Mouse (Mus musculus) liver, embryonic 15.5 days (tissue): Measurements from ENCODE around the gene Sgca. TPM values are rescaled to one million over a fixed set of nuclear protein-coding genes. Genes with fewer than 3 reads are reported as not detected.
"Not testable (repeated sequence)": the region's sequence is repeated elsewhere in the genome, so short reads cannot be mapped to it uniquely, and the experiment has no call there.

Experiments
- ATAC-seq: fragments of 200-750 bp; cut with Nextera tagmentation; 2 replicates; pipeline ENCODE4 v1.8.0; 2017; ENCODE audit warnings: moderate number of reproducible peaks, mild to moderate bottlenecking, moderate library complexity; ENCODE audit not compliant: insufficient read depth
- H3K27ac ChIP-seq: fragments of 300-500 bp; sonication (generic); replicated peaks from 2 replicates; pipeline ENCODE4 v1.5.1; 2015; ENCODE audit warnings: mild to moderate bottlenecking, inconsistent platforms
- H3K27me3 ChIP-seq: fragments of 300-500 bp; sonication (generic); 2 replicates; pipeline ENCODE4 v1.6.1; 2015; ENCODE audit warnings: mild to moderate bottlenecking, inconsistent platforms
- H3K36me3 ChIP-seq: fragments of 300-500 bp; sonication (generic); replicated peaks from 2 replicates; pipeline ENCODE4 v1.6.1; 2015; ENCODE audit warnings: moderate library complexity, mild to moderate bottlenecking, inconsistent platforms
- H3K4me1 ChIP-seq: fragments of 300-500 bp; sonication (generic); replicated peaks from 2 replicates; pipeline ENCODE4 v1.6.1; 2015; ENCODE audit warnings: inconsistent platforms
- H3K4me2 ChIP-seq: fragments of 300-500 bp; sonication (generic); 2 replicates; pipeline ENCODE4 v1.6.1; 2015; ENCODE audit warnings: moderate library complexity, mild to moderate bottlenecking, inconsistent platforms
- H3K4me3 ChIP-seq: fragments of 300-500 bp; sonication (generic); replicated peaks from 2 replicates; pipeline ENCODE4 v1.5.1; 2015; ENCODE audit warnings: mild to moderate bottlenecking, inconsistent platforms
- H3K9ac ChIP-seq: fragments of 300-500 bp; sonication (generic); 2 replicates; pipeline ENCODE4 v1.6.1; 2015; ENCODE audit warnings: moderate library complexity, mild to moderate bottlenecking, inconsistent platforms
- H3K9me3 ChIP-seq: fragments of 300-500 bp; sonication (generic); replicated peaks from 2 replicates; pipeline ENCODE4 v1.6.1; 2016; ENCODE audit warnings: inconsistent platforms
- WGBS: fragments of 180-500 bp; shearing (Covaris S2); methylation state at CpG from one replicate; pipeline ENCODE4 v1.1.7; 2015; ENCODE audit warnings: mixed read lengths; ENCODE audit not compliant: insufficient replicate concordance; 5-methylcytosine and 5-hydroxymethylcytosine counted together
- polyA plus RNA-seq: library from polyadenylated mRNA; unstranded; fragments of >200 nt; fragmentation: Nextera tagmentation; extraction: Ambion mirVana; gene quantifications from 2 replicates; pipeline ENCODE4 v1.2.1, GENCODE M21; 2015

Gene Sgca
- 0.35 and 1.1 TPM in 2 replicates for polyA plus RNA-seq

DNA sequence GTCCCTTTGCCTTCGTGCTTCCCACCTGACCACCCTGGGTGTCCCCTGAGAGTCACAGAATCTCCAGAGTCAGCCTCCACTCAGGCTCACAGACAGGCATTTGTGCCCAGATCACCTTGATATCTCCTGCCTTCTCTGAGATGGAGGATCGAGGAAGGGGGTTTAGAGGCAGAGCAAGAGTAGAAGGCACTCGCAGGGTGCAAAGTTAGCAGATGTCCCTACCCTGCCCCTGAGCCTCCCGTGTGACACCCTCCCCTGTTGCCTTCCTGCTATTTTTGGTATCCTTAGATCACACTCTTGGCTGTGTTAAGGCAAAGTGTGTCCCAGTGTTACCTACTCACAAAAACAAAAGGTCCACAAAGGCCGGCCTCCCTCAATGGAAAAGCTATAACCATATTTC, at the start of gene Sgca:
Gene Sgca (minus strand): TSS at position 129 of the 400 bp plus-strand sequence.
- H3K9me3 ChIP-seq = no peaks in the 10 kb centered on the region
- H3K4me2 ChIP-seq = no peak within 1 kb of the TSS
- 56% methylated on average over 5 of the region's 5 CpGs for WGBS
- H3K27ac ChIP-seq = no peak within 1 kb of the TSS
- no peak for ATAC-seq
- no peak within 1 kb of the TSS for H3K4me3 ChIP-seq
- no peak within 1 kb of the TSS for H3K9ac ChIP-seq
- H3K27me3 ChIP-seq = peaks cover 10% of the 10 kb centered on the region
- no peaks in the 10 kb centered on the region for H3K36me3 ChIP-seq
- H3K4me1 ChIP-seq = peaks cover 20% of the 10 kb centered on the region

- Histone ChIP-seq H3K4me3 (no peak overlapping the region), H3K9me3 (no peaks in the 10 kb centered on the region), H3K4me1 (peaks cover 32% of the 10 kb centered on the region), H3K9ac (no peak overlapping the region), H3K4me2 (no peak overlapping the region), H3K27ac (0 out of 2 replicates have a peak overlapping the region, but pooled peaks have one; percentile 24), H3K36me3 (peaks cover 59% of the 10 kb centered on the region), H3K27me3 (no peaks in the 10 kb centered on the region)
- 0 out of 2 replicates have a peak, but pooled peaks have one; percentile 9 for ATAC-seq
- 73% methylated on average over 11 of the region's 11 CpGs for WGBS
Observed at GRCm38 (mm10) chr11:95025227-95026012, 49.3 kb upstream of the Sgca start.

DNA sequence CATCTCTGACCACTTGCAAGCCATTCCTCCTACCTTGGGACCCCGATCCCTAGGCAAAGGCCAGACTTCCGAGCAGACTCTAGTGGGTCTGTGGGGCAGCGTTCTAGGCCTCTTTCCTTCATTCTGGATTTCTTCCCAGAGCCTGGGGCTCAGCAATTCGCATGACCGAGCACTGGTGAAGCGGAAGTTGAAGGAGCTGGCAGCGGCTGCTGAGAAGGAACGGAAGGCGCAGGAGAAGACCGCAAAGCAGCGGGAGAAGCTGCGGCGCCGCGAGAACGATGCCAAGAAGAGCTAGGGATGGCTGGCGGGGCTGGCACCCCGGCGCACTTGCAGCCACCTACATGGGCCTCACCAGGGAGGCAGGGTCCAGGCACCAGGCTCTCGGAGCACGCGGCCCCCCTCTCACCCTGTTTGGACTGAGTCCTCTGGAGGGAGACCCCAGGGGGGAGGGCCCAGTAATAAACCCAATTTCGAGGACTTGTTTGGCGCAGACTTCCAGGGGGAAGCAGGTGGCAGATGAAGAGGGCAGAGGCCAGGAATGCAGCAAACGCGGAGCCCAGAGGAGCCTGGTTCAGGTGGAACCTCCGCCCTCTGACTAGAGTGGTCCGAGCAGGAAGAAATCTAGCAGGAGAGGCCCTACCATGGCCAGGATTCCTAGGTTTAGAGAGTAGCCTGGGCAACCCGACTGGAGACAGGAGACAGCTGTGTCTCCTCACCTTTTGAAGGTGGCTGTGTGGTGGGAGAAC, 48.5 kb upstream of the Sgca start:
- H3K4me3 ChIP-seq = no peak overlapping the region
- peaks cover 67% of the 10 kb centered on the region for H3K36me3 ChIP-seq
- WGBS = 86% methylated on average over 29 of the region's 29 CpGs
- no peak overlapping the region for H3K9ac ChIP-seq
- no peaks in the 10 kb centered on the region for H3K9me3 ChIP-seq
- H3K27me3 ChIP-seq = peaks cover 7% of the 10 kb centered on the region
- no peak overlapping the region for H3K27ac ChIP-seq
- H3K4me2 ChIP-seq = no peak overlapping the region
- H3K4me1 ChIP-seq = peaks cover 38% of the 10 kb centered on the region
- ATAC-seq = no peak

- Histone ChIP-seq H3K9ac (no peak overlapping the region), H3K4me3 (no peak overlapping the region), H3K27ac (0 out of 2 replicates have a peak overlapping the region, but pooled peaks have one; percentile 14), H3K4me2 (no peak overlapping the region), H3K27me3 (peaks cover 12% of the 10 kb centered on the region), H3K9me3 (no peaks in the 10 kb centered on the region), H3K4me1 (peaks cover 39% of the 10 kb centered on the region), H3K36me3 (peaks cover 78% of the 10 kb centered on the region)
- no peak for ATAC-seq
- 90% methylated on average over 9 of the region's 9 CpGs for WGBS
Observed at GRCm38 (mm10) chr11:95023481-95023880, 47.4 kb upstream of the Sgca start.

GRCm38 (mm10) chr11:95022237-95022992, 46.3 kb upstream of the Sgca start:
- Histone ChIP-seq H3K9me3 (no peaks in the 10 kb centered on the region), H3K4me1 (peaks cover 39% of the 10 kb centered on the region), H3K27me3 (peaks cover 12% of the 10 kb centered on the region), H3K27ac (peak overlapping the region; percentile 41; the same call in 1 of the 2 replicates), H3K36me3 (peaks cover 88% of the 10 kb centered on the region), H3K9ac (no peak overlapping the region), H3K4me2 (no peak overlapping the region), H3K4me3 (no peak overlapping the region)
- 61% methylated on average over 10 of the region's 10 CpGs for WGBS
- ATAC-seq = no peak

GRCm38 (mm10) chr11:95015484-95015883, 39.4 kb upstream of the Sgca start:
- peak overlapping the region; percentile 25; the same call in 1 of the 2 replicates for H3K9ac ChIP-seq
- H3K9me3 ChIP-seq = no peaks in the 10 kb centered on the region
- ATAC-seq = no peak
- peaks cover 26% of the 10 kb centered on the region for H3K27me3 ChIP-seq
- 0 out of 2 replicates have a peak overlapping the region, but pooled peaks have one; percentile 15 for H3K4me3 ChIP-seq
- peaks cover 72% of the 10 kb centered on the region for H3K36me3 ChIP-seq
- peak overlapping the region; percentile 61 for H3K27ac ChIP-seq
- WGBS = 75% methylated on average over 3 of the region's 3 CpGs
- H3K4me2 ChIP-seq = peak overlapping the region; percentile 54
- peaks cover 61% of the 10 kb centered on the region for H3K4me1 ChIP-seq

GRCm38 (mm10) chr11:95012487-95012886, 36.4 kb upstream of the Sgca start:
- no peak for ATAC-seq
- Histone ChIP-seq H3K4me2 (peak overlapping the region; percentile 89), H3K9ac (peak overlapping the region; percentile 74), H3K4me1 (peaks cover 74% of the 10 kb centered on the region), H3K27me3 (peaks cover 21% of the 10 kb centered on the region), H3K4me3 (peak overlapping the region; percentile 78), H3K36me3 (peaks cover 43% of the 10 kb centered on the region), H3K27ac (peak overlapping the region; percentile 100), H3K9me3 (no peaks in the 10 kb centered on the region)
- WGBS = 21% methylated on average over 3 of the region's 3 CpGs

DNA sequence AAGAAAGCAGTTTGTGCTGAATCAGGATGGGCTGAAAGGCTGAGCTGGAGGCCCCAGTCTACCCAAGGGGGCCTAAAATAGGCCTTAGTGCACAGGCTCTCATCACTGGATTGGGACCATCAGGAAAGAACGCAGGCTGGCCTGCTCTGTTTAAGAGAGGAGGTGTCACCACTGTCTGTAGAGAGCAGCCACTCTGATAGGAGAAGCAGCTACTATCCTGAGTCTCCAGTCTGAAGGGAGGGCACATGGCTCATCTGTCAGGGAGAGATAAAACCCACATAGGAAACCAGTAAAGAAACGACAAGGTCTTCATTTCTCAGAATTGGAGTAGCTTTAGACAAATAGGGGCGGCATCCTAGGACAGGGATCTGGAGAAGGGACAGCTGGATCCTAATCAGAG, 35.9 kb upstream of the Sgca start:
- peaks cover 39% of the 10 kb centered on the region for H3K36me3 ChIP-seq
- peaks cover 21% of the 10 kb centered on the region for H3K27me3 ChIP-seq
- peaks cover 78% of the 10 kb centered on the region for H3K4me1 ChIP-seq
- H3K9ac ChIP-seq = peak overlapping the region; percentile 95
- H3K4me2 ChIP-seq = peak overlapping the region; percentile 89
- peak; percentile 97 for ATAC-seq
- H3K9me3 ChIP-seq = no peaks in the 10 kb centered on the region
- 10% methylated on average over 3 of the region's 3 CpGs for WGBS
- peak overlapping the region; percentile 100 for H3K27ac ChIP-seq
- H3K4me3 ChIP-seq = peak overlapping the region; percentile 78

- peaks cover 79% of the 10 kb centered on the region for H3K4me1 ChIP-seq
- peak overlapping the region; percentile 100 for H3K27ac ChIP-seq
- H3K9me3 ChIP-seq = no peaks in the 10 kb centered on the region
- H3K9ac ChIP-seq = peak overlapping the region; percentile 95
- H3K27me3 ChIP-seq = peaks cover 21% of the 10 kb centered on the region
- ATAC-seq = no peak
- WGBS = 9% methylated on average over 1 of the region's 1 CpGs
- peak overlapping the region; percentile 89 for H3K4me2 ChIP-seq
- peak overlapping the region; percentile 78 for H3K4me3 ChIP-seq
- H3K36me3 ChIP-seq = peaks cover 32% of the 10 kb centered on the region
Observed at GRCm38 (mm10) chr11:95011416-95011815, 35.3 kb upstream of the Sgca start.

DNA sequence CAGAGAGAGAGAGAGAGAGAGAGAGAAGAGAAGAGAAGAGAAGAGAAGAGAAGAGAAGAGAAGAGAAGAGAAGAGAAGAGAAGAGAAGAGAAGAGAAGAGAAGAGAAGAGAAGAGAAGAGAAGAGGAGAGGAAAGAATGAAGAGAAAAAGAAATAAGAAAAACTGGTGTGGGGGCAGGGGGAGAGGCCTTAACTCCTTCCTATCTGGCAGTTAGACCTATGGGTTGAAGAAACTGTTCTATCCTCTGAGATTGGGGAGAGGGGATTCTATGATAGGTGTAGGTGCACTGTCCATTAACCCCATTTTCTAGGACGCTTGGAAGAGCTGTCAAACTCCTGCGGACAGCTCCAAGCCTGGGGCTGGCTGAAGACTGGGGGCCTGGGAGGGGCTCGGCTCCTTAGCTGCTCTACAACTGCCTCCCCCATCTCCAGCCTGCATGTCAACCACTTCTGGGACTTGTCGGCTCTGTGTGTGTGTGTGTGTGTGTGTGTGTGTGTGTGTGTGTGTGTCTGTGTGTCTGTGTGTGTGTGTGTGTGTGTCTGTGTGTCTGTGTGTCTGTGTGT, 34.8 kb upstream of the Sgca start:
- Histone ChIP-seq H3K36me3 (peaks cover 28% of the 10 kb centered on the region), H3K27me3 (peaks cover 21% of the 10 kb centered on the region), H3K4me1 (peaks cover 79% of the 10 kb centered on the region), H3K4me3 (peak overlapping the region; percentile 78), H3K27ac (peak overlapping the region; percentile 100), H3K9ac (peak overlapping the region; percentile 95), H3K4me2 (peak overlapping the region; percentile 89)
- not testable (repeated sequence) for ATAC-seq, H3K9me3 ChIP-seq
- 16% methylated on average over 4 of the region's 4 CpGs for WGBS
